Mouse (Mus musculus) right cerebral cortex, postnatal 10 days (tissue): ENCODE measurements around the gene Hba-x.
"Not testable (repeated sequence)": the region's sequence is repeated elsewhere in the genome, so short reads cannot be mapped to it uniquely, and the experiment has no call there.

Source experiments
- DNase-seq, 2 experiments: peaks; one replicate each; pipeline ENCODE4 v3.0.0; 2021; ENCODE audit warnings: low spot score in 2 of 2

Hba-x gene

GRCm38 (mm10) chr11:32285887-32286286, 9.7 kb downstream of the Hba-x start:
- not testable (repeated sequence) for DNase-seq

- DNase-seq, result peak; percentile 86 to 87
These were observed 10.7 kb downstream of the Hba-x start, which contains the start of gene Hbq1b for GRCm38 (mm10) chr11:32286695-32287492. Gene Hbq1b, plus strand, starts transcription at chr11:32286965.

DNA sequence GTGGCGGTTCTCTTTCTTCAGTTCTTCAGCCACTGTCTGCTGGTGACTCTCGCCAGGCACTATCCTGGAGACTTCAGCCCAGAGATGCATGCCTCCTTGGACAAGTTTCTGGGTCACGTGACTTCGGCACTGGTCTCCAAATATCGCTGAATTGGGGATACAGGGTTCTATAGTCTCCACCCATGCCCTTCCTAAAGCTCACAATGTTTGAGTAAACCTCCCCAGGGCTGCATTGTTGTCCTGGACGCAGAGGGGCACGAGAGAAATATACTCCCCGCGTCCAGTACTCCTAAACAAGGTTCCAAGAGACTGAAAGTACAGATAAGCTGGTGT, 11.3 kb downstream of the Hba-x start:
- DNase-seq, result no peak

DNA sequence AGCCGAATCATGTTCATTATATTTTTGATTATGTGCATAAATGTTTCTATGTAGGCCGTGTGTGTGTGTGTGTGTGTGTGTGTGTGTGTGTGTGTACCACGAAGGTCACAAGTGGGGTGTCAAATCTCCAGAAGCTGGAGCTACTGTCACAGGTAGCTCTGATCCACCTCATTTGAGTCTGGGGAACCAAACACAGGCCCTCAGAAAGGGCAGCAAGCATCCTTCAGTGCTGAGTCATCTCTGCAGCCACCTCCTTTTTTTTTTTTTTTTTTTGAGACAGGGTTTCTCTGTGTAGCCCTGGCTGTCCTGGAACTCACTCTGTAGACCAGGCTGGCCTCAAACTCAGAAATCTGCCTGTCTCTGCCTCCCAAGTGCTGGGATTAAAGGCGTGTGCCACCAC, 16.6 kb downstream of the Hba-x start:
- not testable (repeated sequence) for DNase-seq

DNA sequence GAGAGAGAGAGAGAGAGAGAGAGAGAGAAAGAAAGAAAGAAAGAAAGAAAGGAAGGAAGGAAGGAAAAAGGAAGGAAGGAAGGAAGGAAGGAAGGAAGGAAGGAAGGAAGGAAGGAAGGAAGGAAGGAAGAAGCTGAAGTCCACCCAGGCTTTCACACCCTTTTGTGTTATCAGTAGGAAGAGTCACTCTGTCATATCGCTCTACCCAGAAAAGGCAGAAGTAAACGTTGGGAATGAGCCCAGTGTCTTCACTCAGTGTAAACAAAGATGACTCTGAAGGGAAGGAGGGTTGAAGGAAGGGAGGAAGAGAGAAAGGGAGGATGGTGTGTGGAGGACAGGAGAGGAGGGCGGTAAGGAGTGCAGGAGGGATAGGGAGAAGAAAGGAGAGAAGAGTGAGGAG, 17.3 kb downstream of the Hba-x start:
- DNase-seq, result not testable (repeated sequence)

DNA sequence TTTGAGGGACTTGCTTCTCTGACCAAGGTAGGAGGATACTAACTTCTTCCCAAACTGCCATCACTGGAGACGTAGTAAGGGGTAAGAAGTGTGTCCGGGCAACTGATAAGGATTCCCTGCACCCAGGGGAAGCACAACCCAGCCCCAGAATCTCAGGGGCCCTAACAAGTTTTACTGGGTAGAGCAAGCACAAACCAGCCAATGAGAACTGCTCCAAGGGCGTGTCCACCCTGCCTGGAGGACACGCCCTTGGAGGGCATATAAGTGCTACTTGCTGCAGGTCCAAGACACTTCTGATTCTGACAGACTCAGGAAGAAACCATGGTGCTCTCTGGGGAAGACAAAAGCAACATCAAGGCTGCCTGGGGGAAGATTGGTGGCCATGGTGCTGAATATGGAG, 20.0 kb downstream of the Hba-x start, which contains the start of gene Hba-a2:
Hba-a2 (plus strand) TSS at position 287 of the 400 bp plus-strand sequence.
- not testable (repeated sequence) for DNase-seq

GRCm38 (mm10) chr11:32297417-32297816, 21.2 kb downstream of the Hba-x start:
- DNase-seq, result not testable (repeated sequence)

GRCm38 (mm10) chr11:32297866-32298531, 21.8 kb downstream of the Hba-x start:
- no peak for DNase-seq

GRCm38 (mm10) chr11:32298532-32298918, 22.3 kb downstream of the Hba-x start:
- no peak for DNase-seq

DNA sequence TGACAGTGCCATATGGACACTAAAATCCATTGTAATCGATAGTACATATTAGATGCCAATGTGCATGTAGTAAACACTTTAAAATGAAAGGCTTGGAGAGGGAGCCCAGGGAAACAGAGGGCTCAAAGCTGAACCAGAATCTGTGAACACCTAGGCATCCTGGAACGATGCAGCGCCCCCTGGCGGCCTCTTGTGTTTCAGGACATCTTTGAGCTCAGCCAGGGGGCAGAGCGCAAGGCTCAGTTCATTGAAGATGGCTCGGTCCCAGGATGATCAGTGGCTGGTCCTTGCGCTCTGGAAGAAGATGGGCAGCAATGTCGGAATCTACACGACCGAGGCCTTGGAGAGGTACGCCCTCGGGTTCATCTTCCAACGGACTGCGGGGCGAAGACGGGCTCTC, 23.7 kb downstream of the Hba-x start, which contains the start of gene Hbq1a:
Hbq1a (plus strand) TSS at position 205 of the 400 bp plus-strand sequence.
- peak; percentile 69 to 78 for DNase-seq

DNA sequence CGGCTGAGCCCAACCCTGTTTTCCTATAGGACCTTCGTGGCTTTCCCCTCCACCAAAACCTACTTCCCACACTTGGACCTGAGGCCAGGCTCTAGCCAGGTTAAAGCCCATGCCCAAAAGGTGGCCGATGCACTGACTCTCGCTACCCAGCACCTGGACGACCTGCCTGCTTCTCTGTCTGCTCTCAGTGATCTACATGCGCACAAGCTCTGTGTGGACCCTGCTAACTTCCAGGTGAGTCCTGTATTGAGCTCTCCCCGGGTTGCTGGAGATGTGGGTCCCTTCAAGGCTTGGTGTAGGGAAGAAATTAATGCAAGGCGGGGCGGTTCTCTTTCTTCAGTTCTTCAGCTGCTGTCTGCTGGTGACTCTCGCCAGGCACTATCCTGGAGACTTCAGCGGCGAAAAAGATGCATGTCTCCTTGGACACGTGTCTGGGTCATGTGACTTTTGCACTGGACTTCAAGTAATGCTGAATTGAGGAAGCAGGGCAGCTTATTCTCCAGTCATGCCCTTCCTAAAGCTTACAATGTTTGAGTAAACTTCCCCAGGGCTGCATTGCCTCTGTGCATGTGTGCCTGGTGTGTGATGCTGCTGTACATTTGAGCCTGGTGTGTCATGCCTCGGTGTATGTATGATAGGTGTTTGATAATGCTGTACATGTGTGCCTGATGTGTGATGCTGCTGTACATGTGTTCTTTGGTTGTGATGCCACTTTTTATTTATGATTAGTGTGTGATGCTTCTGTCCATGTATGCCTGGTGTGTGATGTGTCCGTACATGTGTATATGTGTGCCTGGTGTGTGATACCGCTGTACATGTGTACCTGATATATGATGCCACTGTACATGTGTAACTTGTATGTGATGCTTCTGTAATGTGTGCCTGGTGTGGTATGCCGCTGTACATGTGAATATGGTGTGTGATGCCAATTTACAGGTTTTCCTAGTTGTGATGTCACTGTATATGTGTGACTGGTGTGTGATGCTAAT, 24.4 kb downstream of the Hba-x start:
- no peak for DNase-seq

- DNase-seq, result no peak
These were observed 25.3 kb downstream of the Hba-x start for GRCm38 (mm10) chr11:32301506-32301905.

GRCm38 (mm10) chr11:32302824-32303419, 26.7 kb downstream of the Hba-x start:
- DNase-seq, result peak; percentile 69 to 72

DNA sequence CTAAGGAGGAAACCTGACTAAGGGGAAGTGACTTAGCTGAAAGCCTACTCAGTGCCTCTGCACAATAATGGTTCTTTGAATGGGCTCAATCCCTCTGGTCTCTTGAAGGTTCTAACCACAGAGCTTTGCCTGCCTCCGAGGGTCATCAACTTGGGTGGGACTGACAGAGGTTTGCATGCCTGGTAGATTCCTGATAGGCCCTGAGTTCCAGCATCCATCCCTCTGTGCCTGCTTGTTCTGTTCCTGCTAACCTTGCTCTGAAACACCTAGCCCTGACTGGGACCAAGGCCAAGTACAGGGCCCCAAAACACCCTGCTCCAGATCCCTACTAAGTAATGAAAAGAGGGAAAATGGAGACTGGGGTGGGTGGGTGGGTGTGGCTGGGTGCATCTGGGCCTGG, 27.3 kb downstream of the Hba-x start:
- no peak for DNase-seq

DNA sequence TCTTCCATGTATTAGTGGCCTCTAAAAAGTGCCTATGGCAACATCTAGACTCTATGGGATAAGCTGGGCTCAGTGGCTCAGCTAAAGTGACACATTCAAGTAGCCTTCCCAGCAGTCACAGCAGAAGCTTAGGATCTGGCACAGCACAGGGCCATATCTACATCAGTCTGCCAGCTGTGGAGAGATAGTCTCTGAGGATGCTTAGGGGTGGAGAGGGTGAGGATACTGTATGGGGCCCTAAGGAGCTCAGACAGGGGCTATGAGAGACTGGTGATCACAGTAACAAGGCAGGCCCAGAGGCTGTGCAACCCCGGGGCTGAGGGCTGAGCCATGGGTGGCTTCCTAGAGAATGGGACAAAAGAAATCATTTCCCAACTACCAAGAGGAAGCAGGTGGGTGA, 30.8 kb downstream of the Hba-x start:
- no peak for DNase-seq

- no peak for DNase-seq
These were observed 33.2 kb downstream of the Hba-x start for GRCm38 (mm10) chr11:32309446-32309845.

- no peak for DNase-seq
These were observed 33.7 kb downstream of the Hba-x start for GRCm38 (mm10) chr11:32309928-32310327.

DNA sequence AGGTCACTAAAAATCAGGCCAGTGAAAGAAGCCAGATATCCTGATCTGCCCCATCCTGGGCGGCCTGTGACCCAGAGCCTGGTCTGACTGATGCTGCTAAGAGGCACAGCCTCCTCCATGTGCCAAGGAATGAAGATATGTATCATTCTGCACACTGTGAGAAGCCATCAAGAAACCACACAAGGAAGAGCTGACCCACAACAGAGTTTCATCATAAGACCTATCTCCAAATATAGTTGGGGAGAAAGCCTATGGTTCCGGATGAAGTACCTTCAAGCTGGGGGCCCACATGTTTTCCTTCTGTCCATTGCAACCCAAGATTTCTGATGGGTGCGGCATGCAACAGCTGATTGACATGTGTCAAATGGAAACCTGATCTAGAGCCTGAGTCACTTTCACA, 39.8 kb downstream of the Hba-x start:
- DNase-seq, result no peak

DNA sequence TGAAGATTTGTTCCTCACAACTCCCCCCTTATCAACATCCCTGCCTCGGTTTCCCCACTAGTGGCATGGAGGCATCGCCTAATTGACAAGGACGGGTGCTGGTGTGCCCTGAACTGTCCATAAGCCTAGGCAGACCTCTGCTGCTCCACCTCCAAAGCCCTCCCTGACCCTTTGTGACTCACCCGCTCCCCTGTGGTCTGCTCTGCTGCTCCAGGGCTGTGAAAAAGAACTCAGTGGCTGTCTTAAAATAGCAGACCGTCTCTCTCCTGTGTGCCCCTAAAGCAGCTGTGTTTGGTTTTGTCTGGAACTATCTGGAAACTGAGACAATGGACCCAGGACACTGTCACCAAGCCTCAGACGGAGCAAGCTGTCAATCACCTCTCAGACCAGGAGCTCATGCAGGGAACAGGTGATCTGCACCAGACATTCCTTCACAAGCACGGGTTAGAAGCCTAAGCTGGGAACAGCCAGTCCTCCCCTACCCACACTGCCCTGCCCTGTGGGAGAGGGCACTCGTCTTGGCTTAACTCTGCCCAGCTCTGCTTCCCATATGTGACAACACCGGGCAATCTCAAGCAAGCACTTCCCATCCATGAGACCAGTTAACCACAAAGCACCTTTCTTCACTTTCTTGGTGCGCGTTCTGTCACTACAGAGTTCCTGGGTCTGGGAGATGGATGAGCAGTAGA, 44.5 kb downstream of the Hba-x start:
- DNase-seq, result no peak

DNA sequence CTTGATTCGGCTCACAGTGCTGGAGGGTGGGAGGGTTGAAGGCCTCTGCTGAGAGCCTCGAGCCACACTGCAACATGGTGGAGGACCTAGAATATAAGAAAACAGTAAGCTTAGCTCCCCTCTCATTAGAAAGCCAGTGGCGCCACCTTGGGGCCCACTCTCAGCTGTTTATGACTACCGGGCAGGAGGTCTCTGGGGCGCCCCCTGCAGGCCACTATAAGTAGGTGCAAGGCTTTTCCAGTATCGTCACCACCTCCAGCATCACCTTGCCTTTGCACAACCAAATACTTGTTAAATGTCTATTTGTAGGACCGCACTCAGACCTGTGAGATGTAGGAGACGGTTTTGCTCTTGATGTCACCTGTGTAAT, 45.0 kb downstream of the Hba-x start:
- peak; percentile 58 to 62 for DNase-seq

GRCm38 (mm10) chr11:32324609-32325008, 48.4 kb downstream of the Hba-x start:
- peak; percentile 85 to 90 for DNase-seq
